Mouse (Mus musculus) ES-E14 (cell line): ENCODE data around the gene Cldn6.

Experiments
- CHD2 ChIP-seq: IDR thresholded peaks from 2 replicates; pipeline ENCODE4 v1.6.1; 2014; ENCODE audit warnings: mild to moderate bottlenecking, low read depth, low read length, inconsistent platforms
- HCFC1 ChIP-seq: IDR thresholded peaks from 2 replicates; pipeline ENCODE4 v1.6.1; 2012; ENCODE audit warnings: low read length, inconsistent platforms, borderline replicate concordance; ENCODE audit not compliant: insufficient read depth

DNA sequence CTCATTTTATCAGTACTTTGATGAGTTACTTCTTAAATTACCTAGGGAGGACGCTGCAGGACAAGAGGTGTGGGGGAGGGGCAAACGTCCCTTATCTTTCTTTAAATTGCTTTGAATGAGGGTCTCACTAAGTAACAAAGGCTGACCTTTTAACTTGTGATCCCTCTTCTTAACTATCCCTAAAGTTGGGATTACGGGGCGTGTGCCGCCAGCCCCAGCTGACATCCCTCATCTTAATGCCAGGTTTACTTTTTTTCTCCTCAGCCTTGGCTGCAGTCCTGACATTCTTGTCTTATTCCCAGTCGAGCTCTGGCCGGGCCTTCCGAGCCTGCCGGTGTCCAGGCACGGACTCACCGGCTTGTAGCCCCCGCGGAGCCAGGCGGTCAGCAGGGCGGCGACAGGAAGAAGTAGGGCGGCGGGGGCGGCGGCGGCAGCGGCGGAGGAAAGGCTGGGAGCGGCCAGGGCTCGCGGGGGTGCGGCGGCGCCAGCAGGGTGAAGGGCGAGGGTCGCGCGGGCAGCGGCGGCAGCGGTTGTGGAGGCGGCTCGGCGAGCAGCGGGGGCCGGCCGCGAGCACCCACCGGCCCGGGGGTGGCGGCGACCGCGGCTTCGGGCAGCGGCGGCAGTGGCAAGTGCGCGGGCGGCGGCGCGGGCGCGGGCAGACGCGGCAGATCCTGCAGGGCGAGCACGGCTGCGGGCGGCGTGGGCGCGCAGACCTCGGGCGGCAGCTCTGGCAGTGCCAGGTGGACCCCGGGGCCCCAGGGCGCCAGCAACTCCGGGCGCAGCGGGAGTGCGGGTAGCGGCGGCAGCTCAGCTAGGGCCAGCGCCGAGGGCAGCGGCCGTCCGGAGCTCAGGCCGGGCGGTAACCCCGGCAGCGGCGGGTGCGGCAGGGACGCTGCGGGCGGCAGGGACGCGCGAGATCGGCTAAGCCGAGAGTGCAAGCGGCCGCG is 20.4 kb downstream of the Cldn6 start:
- no peak for TF ChIP-seq HCFC1
- TF ChIP-seq CHD2: no peak
